Mouse (Mus musculus): ENCODE data around the gene Olfr470.
"Not testable (repeated sequence)": the region's sequence is repeated elsewhere in the genome, so short reads cannot be mapped to it uniquely, and the experiment has no call there.

The Olfr470 gene

GRCm38 (mm10) chr7:107847390-107847789 is at the start of gene Olfr470:
TSS of gene Olfr470 (minus strand) at chr7:107847490.
- not testable (repeated sequence) for DNase-seq (ENCODE audit: low spot score in 2 of 2)

- DNase-seq (ENCODE audit: low spot score in 2 of 2), result no peak
These were observed 5.6 kb downstream of the Olfr470 start for GRCm38 (mm10) chr7:107841719-107842118.

DNA sequence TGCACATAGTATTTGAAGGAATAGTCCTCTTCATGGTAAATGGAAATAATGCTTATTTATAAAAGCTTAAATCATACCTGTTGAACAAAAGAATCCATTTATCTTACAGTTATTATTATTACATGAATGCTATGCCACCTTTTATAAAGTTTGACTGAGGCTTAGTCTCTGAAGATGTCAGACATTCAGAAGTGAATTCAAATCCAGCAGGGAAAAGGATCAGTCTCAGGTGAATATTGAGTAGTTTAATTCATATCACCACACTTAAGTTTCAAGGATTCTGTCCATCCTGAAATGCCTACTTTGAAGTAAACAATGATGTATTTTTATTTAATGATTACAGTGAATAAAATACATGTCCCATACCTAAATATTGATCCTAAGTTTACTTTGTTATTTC is 21.8 kb downstream of the Olfr470 start, which contains the start of gene Olfr469:
TSS of gene Olfr469 (minus strand) at position 101 of the 400 bp plus-strand sequence.
- DNase-seq (ENCODE audit: low spot score in 2 of 2), result not testable (repeated sequence)

DNA sequence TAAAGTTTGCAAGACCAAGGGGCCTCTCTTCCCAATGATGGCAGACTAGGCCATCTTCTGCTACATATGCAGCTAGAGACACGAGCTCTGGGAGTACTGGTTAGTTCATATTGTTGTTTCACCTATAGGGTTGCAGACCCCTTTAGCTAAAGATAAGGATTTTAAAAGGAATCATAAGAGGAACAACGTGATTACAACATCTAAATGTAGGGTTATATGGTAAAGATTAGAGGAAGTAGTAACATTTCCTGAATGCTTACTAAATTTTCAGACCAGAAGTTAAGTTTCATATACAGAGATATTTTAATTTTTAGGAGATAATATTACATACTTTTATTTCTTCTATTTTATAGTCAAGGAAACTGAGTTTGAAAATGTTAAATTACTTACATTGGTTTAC is 23.4 kb downstream of the Olfr470 start:
- DNase-seq (ENCODE audit: low spot score in 2 of 2), result not testable (repeated sequence)

DNA sequence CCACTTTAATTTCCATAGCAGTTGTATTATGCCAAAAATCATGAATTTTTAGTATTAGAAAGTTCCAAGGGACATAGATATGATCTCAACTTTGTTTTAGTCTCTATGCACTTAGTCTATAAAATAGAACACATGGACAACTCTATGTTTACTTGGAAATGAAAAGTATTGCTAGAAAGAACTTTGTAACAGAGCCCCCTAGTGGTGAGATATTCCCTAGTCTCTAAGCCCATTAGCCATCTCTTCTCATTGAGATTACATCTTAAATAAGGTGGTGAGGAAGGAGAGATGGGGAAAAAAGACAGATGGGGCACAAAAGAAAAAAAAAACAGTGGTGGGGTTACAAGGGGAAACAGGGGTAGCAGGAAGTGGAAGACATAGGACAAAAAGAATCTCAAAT is 27.8 kb downstream of the Olfr470 start:
- no peak for DNase-seq (ENCODE audit: low spot score in 2 of 2)

DNA sequence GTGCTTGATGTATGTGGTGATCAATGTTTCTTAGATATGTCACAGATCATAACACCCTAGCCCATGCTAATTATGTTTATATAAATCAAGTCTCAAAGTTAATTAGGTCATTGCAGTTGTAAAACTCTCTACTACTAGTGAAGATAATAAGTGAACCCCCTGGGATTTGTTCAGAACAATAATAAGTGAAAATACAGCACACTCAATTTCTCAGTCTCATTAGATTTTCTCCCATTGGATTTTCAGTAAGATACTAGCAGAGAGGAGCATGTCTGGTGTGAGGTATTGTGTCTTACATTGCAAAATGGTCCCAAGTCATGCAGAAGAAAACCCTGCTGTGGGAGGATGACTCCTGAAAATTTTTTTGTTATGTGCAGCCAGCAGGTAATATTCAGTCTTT is 35.3 kb downstream of the Olfr470 start, which contains the start of gene Olfr467:
TSS of gene Olfr467 (plus strand) at position 301 of the 400 bp plus-strand sequence.
- no peak for DNase-seq (ENCODE audit: low spot score in 2 of 2)

GRCm38 (mm10) chr7:107802138-107802537 is 45.2 kb downstream of the Olfr470 start:
- no peak for DNase-seq (ENCODE audit: low spot score in 2 of 2)

GRCm38 (mm10) chr7:107801108-107801507 is 46.2 kb downstream of the Olfr470 start, which contains the start of gene Ovch2:
TSS of gene Ovch2 (minus strand) at chr7:107801208.
- DNase-seq (ENCODE audit: low spot score in 2 of 2), result no peak

GRCm38 (mm10) chr7:107796500-107796899 is 50.8 kb downstream of the Olfr470 start:
- no peak for DNase-seq (ENCODE audit: low spot score in 2 of 2)
